Mouse (Mus musculus) limb, embryonic 14.5 days (tissue): ENCODE measurements around the gene Clta. TPM values are rescaled to one million over a fixed set of nuclear protein-coding genes. Genes with fewer than 3 reads are reported as not detected.
A peak's percentile ranks its signal among the peaks of the same experiment; 100 is the strongest.

Source experiments
- ATAC-seq: fragments of 200-750 bp; cut with Nextera tagmentation; 2 replicates; pipeline ENCODE4 v1.8.0; 2017; ENCODE audit warnings: low read depth, moderate number of reproducible peaks, moderate TSS enrichment; ENCODE audit not compliant: low FRiP score
- DNase-seq: peaks from one replicate; pipeline ENCODE4 v3.0.0-alpha.2; 2015; ENCODE audit warnings: low spot score
- H3K27ac ChIP-seq: fragments of 300-500 bp; sonication (generic); replicated peaks from 2 replicates; pipeline ENCODE4 v1.5.1; 2014; ENCODE audit warnings: low read depth, mild to moderate bottlenecking, low read length, moderate library complexity, mixed read lengths
- H3K27me3 ChIP-seq: fragments of 300-500 bp; sonication (generic); 2 replicates; pipeline ENCODE4 v1.6.1; 2014; ENCODE audit warnings: low read length, mixed read lengths; ENCODE audit not compliant: control insufficient read depth, insufficient read depth
- H3K36me3 ChIP-seq: fragments of 300-500 bp; sonication (generic); 2 replicates; pipeline ENCODE4 v1.6.1; 2014; ENCODE audit warnings: mild to moderate bottlenecking, low read length, moderate library complexity, mixed read lengths; ENCODE audit not compliant: control insufficient read depth, insufficient read depth
- H3K4me1 ChIP-seq: fragments of 300-500 bp; sonication (generic); 2 replicates; pipeline ENCODE4 v1.6.1; 2014; ENCODE audit warnings: antibody characterized with exemption, low read length, mixed read lengths; ENCODE audit not compliant: control insufficient read depth, insufficient read depth
- H3K4me2 ChIP-seq: fragments of 300-500 bp; sonication (generic); replicated peaks from 2 replicates; pipeline ENCODE4 v1.6.1; 2014; ENCODE audit warnings: low read depth, mild to moderate bottlenecking, low read length, moderate library complexity; ENCODE audit not compliant: severe bottlenecking
- H3K4me3 ChIP-seq: fragments of 300-500 bp; sonication (generic); replicated peaks from 2 replicates; pipeline ENCODE4 v1.5.1; 2014; ENCODE audit warnings: low read length
- H3K9ac ChIP-seq: fragments of 300-500 bp; sonication (generic); 2 replicates; pipeline ENCODE4 v1.6.1; 2014; ENCODE audit warnings: mild to moderate bottlenecking, low read depth, low read length, moderate library complexity; ENCODE audit not compliant: severe bottlenecking
- H3K9me3 ChIP-seq: fragments of 300-500 bp; sonication (generic); 2 replicates; pipeline ENCODE4 v1.6.1; 2016; ENCODE audit warnings: low read length; ENCODE audit not compliant: control insufficient read depth
- POLR2A ChIP-seq: fragments of 200-500 bp; IDR thresholded peaks from 2 replicates; pipeline ENCODE4 v1.8.0; 2012; ENCODE audit warnings: inconsistent platforms, mild to moderate bottlenecking, moderate library complexity, borderline replicate concordance; ENCODE audit not compliant: insufficient read depth, insufficient read length; ENCODE audit errors: extremely low read depth
- WGBS: fragments of 180-500 bp; shearing (Covaris S2); extraction: QIAGEN DNeasy Blood & Tissue Kit; methylation state at CpG from one replicate; pipeline ENCODE4 v1.1.7; 2014; 5-methylcytosine and 5-hydroxymethylcytosine counted together
- polyA plus RNA-seq, 2 experiments: library from polyadenylated mRNA; depleted of rRNA in 1 of 2; stranded (reverse) in 1 of 2; unstranded in 1 of 2; fragments of >200 nt; fragmentation: Nextera tagmentation in 1 of 2; extraction: Ambion mirVana in 1 of 2; gene quantifications; 2 replicates each; pipeline versions ENCODE4 v1.2.1 to v1.2.3; 2012 to 2014

The Clta gene
- 278 and 361 TPM in 2 replicates for polyA plus RNA-seq (2012; rRNA removed)
- 252 and 264 TPM in 2 replicates for polyA plus RNA-seq (2014; fragmentation: Nextera tagmentation; extraction: Ambion mirVana)

DNA sequence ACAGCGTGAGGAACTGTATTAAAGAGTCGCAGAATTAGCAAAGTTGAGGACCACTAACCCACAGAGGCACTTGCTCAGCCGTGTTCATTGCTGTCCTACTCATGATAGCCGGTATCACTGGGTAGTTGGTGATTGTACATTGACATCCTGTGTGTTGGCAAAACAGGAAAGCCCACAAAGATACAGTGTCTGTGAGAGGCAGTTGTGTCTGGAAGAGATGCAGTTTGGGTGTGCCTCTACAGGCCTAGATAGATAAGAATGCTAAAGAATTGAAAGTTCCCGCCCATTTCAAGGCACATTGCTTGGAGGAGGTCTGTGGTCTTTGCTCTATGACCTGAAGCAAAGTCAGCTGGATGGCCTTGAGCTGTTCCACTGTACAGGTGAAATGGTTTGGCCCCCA lies at the start of gene Clta:
Gene Clta, plus strand, starts transcription at position 327 of the 400 bp plus-strand sequence.
- Histone ChIP-seq H3K27ac (no peak within 1 kb of the TSS), H3K4me3 (no peak within 1 kb of the TSS), H3K27me3 (no peaks in the 10 kb centered on the region), H3K4me2 (no peak within 1 kb of the TSS), H3K9me3 (no peaks in the 10 kb centered on the region), H3K4me1 (no peaks in the 10 kb centered on the region), H3K9ac (no peak within 1 kb of the TSS), H3K36me3 (no peaks in the 10 kb centered on the region)
- 88% methylated on average over 5 of the region's 5 CpGs for WGBS
- DNase-seq: no peak
- TF ChIP-seq POLR2A: no peak
- ATAC-seq: no peak

DNA sequence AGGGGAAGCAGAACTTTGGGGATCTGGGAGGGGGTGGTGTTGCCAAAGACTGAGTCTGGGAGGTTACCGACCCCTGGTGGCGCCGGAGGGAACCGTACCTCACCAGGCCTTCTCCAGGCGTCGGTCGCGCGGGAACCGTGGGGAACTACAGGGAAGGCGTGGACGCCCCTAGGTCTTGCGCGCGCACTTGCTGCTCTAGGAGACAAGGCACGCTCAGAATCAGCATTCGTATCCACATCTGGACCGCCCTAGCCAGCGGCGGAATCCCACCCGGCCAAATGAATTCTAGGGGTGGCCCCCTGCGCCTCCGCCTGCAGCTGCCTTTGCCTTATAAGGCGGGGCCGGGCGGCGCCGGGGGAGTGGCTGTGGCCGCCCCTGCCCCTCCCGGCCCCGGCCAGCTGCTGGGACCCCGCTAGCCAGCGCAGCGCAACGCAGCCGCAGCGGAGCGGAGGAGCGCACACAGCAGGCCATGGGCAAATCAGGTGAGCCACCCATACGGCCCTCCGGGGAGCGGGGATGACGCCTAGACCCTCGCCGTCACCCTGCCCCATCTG lies 46.9 kb upstream of the Clta start, which contains the start of gene Glipr2:
Gene Glipr2, plus strand, starts transcription at position 110 of the 554 bp plus-strand sequence.
- Histone ChIP-seq H3K4me1 (peaks cover 15% of the 10 kb centered on the region), H3K27ac (peak within 1 kb of the TSS; percentile 78), H3K4me3 (peak within 1 kb of the TSS; percentile 53), H3K9ac (peak within 1 kb of the TSS; percentile 53), H3K36me3 (no peaks in the 10 kb centered on the region), H3K4me2 (peak within 1 kb of the TSS; percentile 64), H3K9me3 (no peaks in the 10 kb centered on the region), H3K27me3 (no peaks in the 10 kb centered on the region)
- ATAC-seq (peak; percentile 94), DNase-seq (peak; percentile 92)
- no peak for TF ChIP-seq POLR2A
- under 1% methylated on average over 45 of the region's 45 CpGs for WGBS

DNA sequence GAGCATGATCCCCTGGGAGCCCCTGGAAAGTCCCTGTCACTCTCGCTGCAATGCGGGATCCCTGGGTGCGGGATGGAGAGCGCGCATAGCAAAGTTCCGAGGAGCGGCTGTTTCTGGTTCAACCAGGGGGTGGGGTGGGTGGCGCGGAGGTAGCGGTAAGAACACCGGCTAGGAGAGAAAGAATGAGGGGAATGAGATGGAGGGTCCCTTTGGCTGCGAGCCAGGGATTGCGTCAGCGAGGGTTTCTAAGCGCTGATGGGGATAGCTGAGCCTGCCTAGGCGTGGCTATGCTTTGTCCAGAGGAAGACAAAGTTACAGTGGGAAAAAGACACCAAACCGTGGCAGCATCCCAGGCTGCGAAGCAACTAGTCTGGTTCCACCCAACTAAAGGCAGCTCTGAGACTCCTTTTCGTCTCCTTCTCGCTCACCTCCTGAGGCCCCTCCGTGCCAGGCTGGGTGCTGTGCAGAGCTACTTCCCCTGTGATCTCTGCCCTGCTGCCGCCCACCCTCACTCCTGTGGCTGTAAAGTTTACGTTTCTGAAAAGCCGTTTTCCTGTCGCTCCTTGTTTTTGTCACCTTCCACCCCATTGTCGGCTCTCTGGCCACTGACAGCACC lies 46.3 kb upstream of the Clta start:
- peak overlapping the region; percentile 53 for H3K9ac ChIP-seq
- WGBS: under 1% methylated on average over 25 of the region's 26 CpGs
- no peak for TF ChIP-seq POLR2A
- H3K27ac ChIP-seq: peak overlapping the region; percentile 78
- peak overlapping the region; percentile 64 for H3K4me2 ChIP-seq
- peak overlapping the region; percentile 53 for H3K4me3 ChIP-seq
- peaks cover 15% of the 10 kb centered on the region for H3K4me1 ChIP-seq
- peak; percentile 88 for DNase-seq
- H3K36me3 ChIP-seq: no peaks in the 10 kb centered on the region
- no peaks in the 10 kb centered on the region for H3K27me3 ChIP-seq
- ATAC-seq: peak; percentile 79
- H3K9me3 ChIP-seq: no peaks in the 10 kb centered on the region

DNA sequence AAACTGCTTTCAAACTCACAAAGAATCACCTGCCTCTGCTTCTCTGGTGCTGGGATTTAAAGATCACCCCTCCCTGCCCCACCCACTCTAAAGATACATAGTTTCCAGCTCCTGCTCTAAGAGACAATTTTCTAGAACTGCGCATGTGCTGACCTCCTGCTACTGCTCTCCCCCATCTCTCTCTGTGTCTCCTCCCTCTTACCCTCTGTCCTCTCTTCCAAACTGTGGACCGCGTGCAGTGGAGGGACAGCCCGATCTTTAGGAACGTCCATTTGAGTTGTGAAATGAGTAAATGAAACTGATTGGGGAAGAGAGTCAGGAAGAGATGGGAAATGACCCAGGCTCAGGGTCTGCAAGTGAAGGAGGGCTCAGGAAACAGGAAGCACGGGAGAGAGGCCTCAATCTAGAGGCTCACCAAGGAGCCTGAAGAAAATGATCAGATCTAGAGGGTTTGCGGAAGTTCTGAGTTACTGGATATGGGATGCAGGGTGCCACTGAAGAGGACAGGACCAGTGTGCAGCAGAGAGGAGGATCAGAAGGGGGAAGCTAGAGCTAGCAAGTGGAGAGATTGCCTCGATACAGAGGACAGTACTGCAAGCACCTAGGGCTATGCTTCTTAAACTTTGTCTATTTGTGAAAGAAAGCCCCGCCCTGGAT lies 44.6 kb upstream of the Clta start:
- H3K27me3 ChIP-seq: no peaks in the 10 kb centered on the region
- H3K27ac ChIP-seq: no peak overlapping the region
- H3K9me3 ChIP-seq: no peaks in the 10 kb centered on the region
- no peak for ATAC-seq
- H3K4me2 ChIP-seq: peak overlapping the region; percentile 64; the same call in 1 of the 2 replicates
- H3K36me3 ChIP-seq: no peaks in the 10 kb centered on the region
- 59% methylated on average over 9 of the region's 9 CpGs for WGBS
- no peak overlapping the region for H3K4me3 ChIP-seq
- no peak overlapping the region for H3K9ac ChIP-seq
- H3K4me1 ChIP-seq: peaks cover 15% of the 10 kb centered on the region
- TF ChIP-seq POLR2A: no peak
- no peak for DNase-seq

DNA sequence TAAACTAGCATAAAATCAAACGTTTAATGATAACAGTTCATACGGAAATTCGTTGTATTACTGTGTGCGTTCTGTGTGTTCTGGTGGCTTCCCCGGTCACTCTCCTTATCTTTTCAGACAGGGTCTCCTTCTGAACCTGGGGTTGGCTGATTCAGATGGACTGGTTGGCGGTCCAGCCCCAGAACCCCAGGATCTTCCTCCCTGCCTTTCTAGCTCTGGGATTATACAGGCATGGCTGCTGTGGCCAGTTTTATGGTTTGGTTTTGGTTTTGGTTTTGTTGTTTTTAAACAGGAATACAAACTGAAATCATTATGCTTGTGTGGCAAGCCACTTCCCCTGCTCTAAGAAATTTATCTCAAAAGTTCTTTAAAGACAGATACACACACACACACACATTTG lies 44.0 kb upstream of the Clta start:
- ATAC-seq (no peak), DNase-seq (no peak)
- H3K4me2 ChIP-seq: no peak overlapping the region
- H3K4me1 ChIP-seq: peaks cover 15% of the 10 kb centered on the region
- no peak for TF ChIP-seq POLR2A
- no peaks in the 10 kb centered on the region for H3K36me3 ChIP-seq
- no peak overlapping the region for H3K4me3 ChIP-seq
- no peak overlapping the region for H3K9ac ChIP-seq
- no peak overlapping the region for H3K27ac ChIP-seq
- H3K27me3 ChIP-seq: no peaks in the 10 kb centered on the region
- no peaks in the 10 kb centered on the region for H3K9me3 ChIP-seq
- WGBS: 87% methylated on average over 6 of the region's 6 CpGs
